Mouse (Mus musculus): ENCODE results near the gene Asb10.

DNA sequence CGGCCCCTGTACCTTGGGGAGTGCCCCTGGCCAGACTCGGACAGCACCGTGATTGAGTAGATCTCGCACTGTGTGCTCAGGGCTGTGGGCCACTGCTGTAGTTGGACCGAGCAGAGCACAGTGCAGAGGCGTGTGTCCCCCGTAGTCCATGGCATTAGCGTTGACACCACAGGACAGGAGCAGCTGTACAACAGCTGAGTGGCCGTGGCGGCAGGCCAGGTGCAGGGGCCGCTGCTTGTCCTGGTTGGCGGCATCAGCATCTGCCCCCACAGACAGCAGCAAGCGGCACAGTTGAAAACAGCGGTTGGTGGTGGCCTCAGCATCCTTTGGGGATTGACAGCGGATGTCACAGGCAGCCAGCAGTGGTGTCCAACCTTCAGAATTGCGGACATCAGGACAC lies 3.2 kb downstream of the Asb10 start:
- TF ChIP-seq CTCF (IDR thresholded peaks at IDR 0.05) (no peak), EP300 (IDR thresholded peaks at IDR 0.05) (no peak)
